Mouse (Mus musculus): ENCODE measurements around the gene Bmp4.

The Bmp4 gene

DNA sequence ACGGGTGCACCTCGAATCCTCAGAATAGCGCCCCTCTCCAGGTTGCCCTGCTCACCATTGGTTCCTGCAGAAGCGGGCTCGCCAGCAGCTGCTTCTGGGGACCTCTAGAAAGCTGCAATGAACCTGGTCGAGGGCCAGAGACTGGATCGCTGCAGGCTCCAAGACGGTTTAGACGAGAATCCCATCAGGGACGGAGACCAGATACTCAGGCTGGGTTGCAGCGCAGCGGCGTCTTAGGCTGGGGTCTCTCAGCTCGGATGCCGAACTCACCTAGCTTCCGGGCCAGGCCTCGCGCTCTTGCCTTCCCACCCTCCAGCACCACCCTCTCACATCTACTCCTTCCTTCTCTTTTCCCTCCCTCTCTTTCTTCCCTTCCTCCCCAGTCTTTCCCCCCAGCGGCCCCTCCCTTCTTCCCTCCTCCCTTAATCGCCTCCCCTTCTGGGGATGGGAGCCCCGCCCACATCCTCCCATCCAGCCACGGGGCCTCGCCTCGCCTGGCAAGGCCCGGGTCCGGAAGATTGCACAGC is at the start of gene Bmp4:
TSS of gene Bmp4 (minus strand) at position 421 of the 527 bp plus-strand sequence.
- peak; percentile 14 for DNase-seq

DNA sequence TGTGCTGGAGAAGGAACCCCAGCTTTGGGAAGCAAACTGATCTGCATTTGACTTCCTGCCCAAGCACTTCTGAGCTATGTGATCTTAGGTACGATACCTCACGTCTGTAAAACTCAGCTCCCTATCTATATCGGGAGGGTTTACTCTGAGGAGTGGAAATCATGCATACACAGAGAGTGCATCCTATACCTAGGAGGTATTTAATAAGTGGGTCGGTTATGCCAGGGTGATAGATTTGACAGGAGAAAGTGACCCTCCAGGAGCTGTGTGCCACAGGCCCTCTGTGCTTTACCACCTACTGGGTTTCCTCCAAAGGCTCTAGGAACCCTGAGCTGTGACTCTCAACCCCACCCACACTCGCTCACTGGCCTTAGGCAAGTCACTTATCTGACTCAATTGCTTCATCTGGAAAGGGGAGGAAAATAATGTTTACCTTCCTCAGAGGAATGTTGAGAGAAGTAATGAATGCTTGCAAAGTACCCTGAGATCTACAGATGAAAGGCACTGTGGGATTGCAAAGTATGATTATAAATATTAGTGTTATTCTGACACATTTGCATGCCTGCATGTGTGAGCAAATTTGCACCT is 49.1 kb upstream of the Bmp4 start:
- DNase-seq: no peak

- DNase-seq: no peak
These were observed 46.1 kb upstream of the Bmp4 start for GRCm38 (mm10) chr14:46436471-46437090.

- no peak for DNase-seq
These were observed 39.8 kb upstream of the Bmp4 start for GRCm38 (mm10) chr14:46430231-46430630.

- DNase-seq: no peak
These were observed 36.8 kb upstream of the Bmp4 start for GRCm38 (mm10) chr14:46427251-46427650.

GRCm38 (mm10) chr14:46421823-46422222 is 31.4 kb upstream of the Bmp4 start:
- DNase-seq: no peak

- DNase-seq: no peak
These were observed 28.8 kb upstream of the Bmp4 start for GRCm38 (mm10) chr14:46419269-46419668.

GRCm38 (mm10) chr14:46418371-46419097 is 28.1 kb upstream of the Bmp4 start:
- no peak for DNase-seq

DNA sequence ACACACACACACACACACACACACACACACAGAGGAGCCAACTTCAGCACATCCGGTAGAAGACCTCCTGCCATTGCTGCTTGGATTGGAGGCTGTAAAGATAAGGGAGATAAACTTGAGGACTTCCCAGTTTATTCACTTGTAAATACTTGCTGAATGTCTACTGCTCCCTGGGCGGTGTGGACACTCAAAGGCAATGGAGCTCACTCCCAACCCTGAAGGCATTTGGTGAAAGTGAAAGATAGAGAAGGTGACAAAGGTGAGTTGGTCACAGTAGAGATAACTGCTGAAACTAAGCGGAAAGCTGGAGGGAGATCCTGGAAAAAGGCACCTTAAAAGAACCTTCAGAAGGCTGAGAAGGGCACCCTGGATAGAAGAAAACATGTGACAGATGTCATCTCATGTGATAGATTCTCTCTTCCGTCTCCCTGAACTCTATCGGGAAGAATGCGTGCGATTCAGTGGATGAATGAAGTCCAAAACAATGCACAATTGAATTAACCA is 22.1 kb upstream of the Bmp4 start:
- DNase-seq: no peak

GRCm38 (mm10) chr14:46410557-46411120 is 20.2 kb upstream of the Bmp4 start:
- DNase-seq: no peak

GRCm38 (mm10) chr14:46409016-46409415 is 18.5 kb upstream of the Bmp4 start:
- no peak for DNase-seq

- no peak for DNase-seq
These were observed 17.9 kb upstream of the Bmp4 start for GRCm38 (mm10) chr14:46408319-46408718.

- DNase-seq: no peak
These were observed 9.5 kb upstream of the Bmp4 start for GRCm38 (mm10) chr14:46399925-46400324.

- no peak for DNase-seq
These were observed 7.7 kb upstream of the Bmp4 start for GRCm38 (mm10) chr14:46398091-46398695.

DNA sequence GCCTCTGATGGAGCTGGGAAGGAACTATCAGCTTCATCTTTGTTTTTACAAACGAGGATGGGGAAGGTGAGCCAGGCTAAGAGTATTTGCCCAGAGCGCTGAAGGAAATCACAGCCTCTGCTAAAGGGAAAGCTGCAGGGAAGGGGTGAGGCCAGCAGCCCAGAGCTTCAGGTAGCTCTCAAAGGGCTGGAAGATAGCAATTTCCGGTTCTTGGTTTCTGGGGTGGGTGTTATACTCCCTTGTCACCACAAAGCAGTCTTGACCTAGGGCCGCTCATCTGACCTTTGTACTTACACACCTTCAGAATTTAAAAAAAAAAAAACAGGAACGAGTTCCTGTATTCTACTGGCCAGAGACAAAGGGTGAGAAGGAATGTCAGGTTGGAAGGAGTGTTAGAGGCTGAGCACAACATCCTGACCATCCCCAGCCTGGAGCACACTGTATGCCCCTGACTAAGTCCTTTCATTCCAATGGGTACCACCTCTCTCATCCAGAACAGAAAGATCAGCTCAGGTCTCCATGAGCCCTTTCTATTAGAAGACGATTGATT is 1.2 kb upstream of the Bmp4 start:
- DNase-seq: no peak

DNA sequence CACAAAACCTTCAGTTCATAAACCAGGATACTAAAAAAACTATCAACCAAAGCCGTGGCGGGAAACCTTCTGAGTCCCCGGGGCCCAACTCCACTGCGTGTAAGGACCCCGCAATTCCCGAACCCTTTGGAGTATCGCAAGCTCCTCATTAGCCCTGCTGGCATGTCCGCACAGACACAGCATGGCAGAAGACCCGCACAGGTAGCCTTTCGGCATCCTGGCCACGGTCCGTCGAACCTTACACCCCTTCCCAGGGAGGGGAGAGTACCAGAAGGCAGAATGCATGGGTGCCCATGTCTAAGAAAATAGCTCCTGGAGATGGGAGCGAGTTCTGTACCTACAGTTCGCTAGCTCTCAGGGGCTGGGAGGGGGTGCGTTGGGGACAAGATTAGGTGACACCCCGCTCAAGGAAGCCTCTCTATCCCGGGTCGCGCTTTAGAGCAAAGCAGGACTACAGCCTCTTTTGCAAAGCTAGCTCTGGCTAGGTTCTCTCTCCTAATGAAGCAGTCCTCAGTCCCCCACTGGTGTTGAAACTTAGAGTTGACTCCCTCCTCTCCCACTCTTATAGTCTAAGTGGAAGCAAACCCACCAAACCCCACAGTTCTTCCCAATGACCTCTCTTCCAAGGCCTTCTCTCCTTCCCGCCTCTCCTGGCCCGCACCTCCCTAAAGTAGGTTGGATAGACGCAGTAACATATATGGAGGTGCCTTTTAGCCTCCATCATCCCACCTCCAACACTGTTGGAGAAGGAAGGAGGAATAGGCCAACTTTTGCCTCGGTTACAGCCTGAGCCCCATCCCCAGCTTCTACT is 826 bp downstream of the Bmp4 start:
- DNase-seq: no peak

DNA sequence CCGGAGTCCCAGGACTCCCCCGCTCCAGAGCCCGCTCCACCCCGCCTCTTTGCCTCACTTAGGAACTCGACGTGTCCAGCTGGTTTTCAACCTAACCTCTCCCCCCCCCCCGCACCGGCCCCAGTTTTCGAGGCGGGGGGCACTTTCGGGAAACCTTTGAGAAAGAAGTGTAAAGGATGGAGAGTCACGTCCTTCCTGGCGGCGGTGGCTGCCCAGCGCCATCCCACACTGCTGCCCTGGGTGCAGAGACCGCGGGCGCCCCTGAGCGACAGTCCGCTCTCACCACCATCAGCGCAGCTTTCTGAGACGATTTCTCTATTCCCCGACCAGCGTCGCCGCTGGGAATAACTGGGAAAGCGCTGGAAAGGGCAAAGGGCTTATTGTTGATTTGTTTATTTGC is 1.8 kb downstream of the Bmp4 start:
- no peak for DNase-seq

- no peak for DNase-seq
These were observed 2.5 kb downstream of the Bmp4 start for GRCm38 (mm10) chr14:46387821-46388481.

GRCm38 (mm10) chr14:46387357-46387671 is 3.2 kb downstream of the Bmp4 start:
- peak; percentile 34 for DNase-seq

DNA sequence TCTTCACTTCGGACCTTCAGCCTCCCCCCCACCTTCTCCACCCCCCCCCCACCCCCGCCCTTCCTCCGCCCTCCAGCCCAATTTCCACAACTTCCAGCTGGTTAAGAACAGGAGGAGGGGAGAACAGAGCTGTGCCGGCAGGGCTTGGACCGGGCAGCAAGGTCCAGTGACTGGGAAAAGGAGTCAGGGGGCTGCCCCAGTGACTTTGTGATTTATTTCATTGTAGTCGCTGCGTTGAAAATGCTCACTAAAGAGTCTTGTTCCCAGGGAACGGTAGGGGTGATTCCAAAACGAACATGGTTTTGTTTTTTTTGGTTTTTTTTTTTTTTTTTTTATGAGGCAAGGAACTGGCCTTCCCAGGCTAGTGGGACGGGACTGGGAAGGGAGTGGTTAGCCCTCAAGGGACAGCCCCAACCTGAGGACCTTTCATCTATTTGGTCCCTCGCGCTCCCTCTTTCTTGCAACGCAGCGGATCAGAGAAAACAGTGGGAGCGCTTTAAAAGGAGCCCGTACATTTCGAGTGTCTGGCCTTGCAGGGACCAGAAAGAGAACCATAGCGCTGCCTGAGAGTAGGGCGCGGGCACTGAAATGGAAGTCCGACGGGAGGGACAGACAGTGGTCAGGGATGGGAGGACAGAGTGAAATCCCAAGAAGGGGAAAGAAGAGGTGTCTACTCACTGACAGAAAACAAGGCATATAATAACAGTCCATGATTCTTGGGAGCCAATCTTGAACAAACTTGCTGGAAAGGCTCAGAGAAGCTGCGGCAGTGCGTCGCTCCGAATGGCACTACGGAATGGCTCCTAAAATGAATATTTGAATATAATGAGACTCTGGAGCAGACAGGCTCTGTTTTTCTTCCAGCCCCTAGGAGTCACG is 3.8 kb downstream of the Bmp4 start:
- no peak for DNase-seq

Data from thymus, postnatal 14 days (tissue).